Mouse (Mus musculus) lung, adult 2 months (tissue): ENCODE data around the gene Pvalb.

Experiments used
- CTCF ChIP-seq: fragments of 200-500 bp; IDR thresholded peaks from 2 replicates; pipeline ENCODE4 v1.5.1; 2011; ENCODE audit warnings: mild to moderate bottlenecking, low read length, control low read depth; ENCODE audit not compliant: insufficient read depth
- POLR2A ChIP-seq: fragments of 200-500 bp; IDR thresholded peaks from 2 replicates; pipeline ENCODE4 v1.6.1; 2011; ENCODE audit warnings: low read depth, mild to moderate bottlenecking, control low read depth, low read length, borderline replicate concordance; ENCODE audit errors: extremely low read depth

GRCm38 (mm10) chr15:78164466-78164865 lies 41.7 kb downstream of the Pvalb start:
- TF ChIP-seq CTCF (no peak), POLR2A (no peak)
